ENCODE assay signal across 11 mouse cellular contexts in genomic region chr9:123931761-123932700, GRCm38 (mm10). TPM values are rescaled to one million over a fixed set of nuclear protein-coding genes. Genes with fewer than 3 reads are reported as not detected.
DNase-seq lines count a peak whose midpoint lies in the region; TF ChIP-seq lines count a peak whose summit lies in the region.
"Had no signal": no experiment of that assay in that cellular context is flagged by ENCODE, and none has a peak within 500 bp of the region (broad histone marks: within the 10 kb centered on the region; RNA-seq: fewer than 3 reads in every experiment).

No protein-coding gene starts in this region.

- H3K79me2 ChIP-seq in liver, adult 2 months (ENCODE audit: control insufficient read depth, insufficient read depth, low read length): no peaks in the 10 kb centered on the region

- no peak overlapping the region for H3K4me3 ChIP-seq in lung, adult 2 months (replicated peaks; ENCODE audit: extremely low read depth, low read depth, low read length)
- no peak overlapping the region for H3K4me3 ChIP-seq in liver, adult 2 months (ENCODE audit: insufficient read depth, low read depth, low read length)
- no peak overlapping the region for H3K4me3 ChIP-seq in midbrain, embryonic 10.5 days
- H3K4me3 ChIP-seq: left cerebral cortex, adult 2 months; neural tube, embryonic 13.5 days had no signal

- H3K36me3 ChIP-seq in liver, adult 2 months (ENCODE audit: control insufficient read depth, insufficient read depth, low read length): no peaks in the 10 kb centered on the region
- H3K36me3 ChIP-seq in splenic B cell, adult 2 months (ENCODE audit: control insufficient read depth, insufficient read depth, low read length, poor library complexity, severe bottlenecking): no peaks in the 10 kb centered on the region
- H3K36me3 ChIP-seq in midbrain, embryonic 10.5 days: no peaks in the 10 kb centered on the region
- H3K36me3 ChIP-seq: neural tube, embryonic 13.5 days had no signal

- no peak for TF ChIP-seq CTCF in lung, adult 2 months (IDR thresholded peaks at IDR 0.05; ENCODE audit: insufficient read depth, low read length)
- no peak for TF ChIP-seq CTCF in liver, adult 2 months (IDR thresholded peaks at IDR 0.05; ENCODE audit: low read depth, low read length)

- H3K27me3 ChIP-seq in liver, adult 2 months (ENCODE audit: control insufficient read depth, insufficient read depth, low read length): no peaks in the 10 kb centered on the region
- no peaks in the 10 kb centered on the region for H3K27me3 ChIP-seq in splenic B cell, adult 2 months (ENCODE audit: control insufficient read depth, insufficient read depth, low read length, poor library complexity, severe bottlenecking)
- H3K27me3 ChIP-seq in midbrain, embryonic 10.5 days (ENCODE audit: low read depth, poor library complexity, severe bottlenecking): no peaks in the 10 kb centered on the region
- H3K27me3 ChIP-seq: neural tube, embryonic 13.5 days had no signal

- DNase-seq in lung, postnatal 10 days: peak; percentile 16
- DNase-seq in lung, adult 2 months: no peak
- DNase-seq in T-cell, adult 2 months (ENCODE audit: low spot score): peak; percentile 71
- peak; percentile 57 for DNase-seq in liver, adult 2 months (ENCODE audit: extremely low read depth, low read depth, low spot score)
- peak; percentile 49 for DNase-seq in splenic B cell, adult 2 months (ENCODE audit: low read depth, low spot score)
- DNase-seq in midbrain, embryonic 10.5 days (ENCODE audit: low spot score): no peak
- DNase-seq in embryo, embryonic 10 days (ENCODE audit: low spot score): no peak
- DNase-seq in frontal cortex, postnatal 14 days (ENCODE audit: low spot score in 2 of 2): no peak
- DNase-seq: gastrocnemius, postnatal 25 days had no signal

- H3K9ac ChIP-seq in liver, adult 2 months (ENCODE audit: low read depth, low read length): no peak overlapping the region
- H3K9ac ChIP-seq: neural tube, embryonic 13.5 days had no signal

- WGBS in lung, adult 2 months: 45% methylated on average over 6 of the region's 6 CpGs
- whole genome bisulfite sequencing in liver, adult 2 months: 50% methylated on average over 6 of the region's 6 CpGs
- 79% methylated on average over 6 of the region's 6 CpGs for WGBS in midbrain, embryonic 10.5 days

- no peak for TF ChIP-seq POLR2A in lung, adult 2 months (IDR thresholded peaks at IDR 0.05; ENCODE audit: borderline replicate concordance, extremely low read depth, low read depth, low read length)
- no peak for TF ChIP-seq POLR2A in liver, adult 2 months (IDR thresholded peaks at IDR 0.05; ENCODE audit: extremely low read depth, insufficient read depth, low read length)

- peaks cover 7% of the 10 kb centered on the region for H3K4me1 ChIP-seq in lung, adult 2 months (ENCODE audit: control insufficient read depth, insufficient read depth, low read length)
- peaks cover 4% of the 10 kb centered on the region; the same call in 1 of the 2 replicates for H3K4me1 ChIP-seq in liver, adult 2 months (ENCODE audit: control insufficient read depth, insufficient read depth, low read length)
- H3K4me1 ChIP-seq in midbrain, embryonic 10.5 days: no peaks in the 10 kb centered on the region
- H3K4me1 ChIP-seq: neural tube, embryonic 13.5 days had no signal

- H3K9me3 ChIP-seq in midbrain, embryonic 10.5 days (replicated peaks): no peaks in the 10 kb centered on the region
- H3K9me3 ChIP-seq: neural tube, embryonic 13.5 days had no signal

- H3K27ac ChIP-seq in liver, adult 2 months (replicated peaks; ENCODE audit: insufficient read depth, low read depth, low read length): peak overlapping the region; percentile 63; the same call in 1 of the 2 replicates
- no peak overlapping the region for H3K27ac ChIP-seq in midbrain, embryonic 10.5 days (replicated peaks)
- H3K27ac ChIP-seq: left cerebral cortex, adult 2 months; neural tube, embryonic 13.5 days had no signal

RNA-seq across cellular contexts. Expression of gene Ccr1, which starts 36.5 kb away (rescaled TPM):
- polyA plus RNA-seq in lung, adult 2 months (2012; rRNA removed): 3.1 and 4.9 TPM in 2 replicates
- under 0.01 and 0.20 TPM in 2 replicates for total RNA-seq in liver, adult 2 months (2014; rRNA removed)
- polyA plus RNA-seq in liver, adult 2 months (2012; rRNA removed): 0.04 TPM in 1 of 2 replicates, not detected in the other
- polyA plus RNA-seq in midbrain, embryonic 10.5 days (2016; fragmentation: Nextera tagmentation; extraction: Ambion mirVana): 0.98 and 1.3 TPM in 2 replicates

RNA-seq across cellular contexts. Expression of gene Ccr1l1, which starts 46.2 kb away (rescaled TPM):
- polyA plus RNA-seq in lung, adult 2 months (2012; rRNA removed): not detected in 2 replicates
- total RNA-seq in liver, adult 2 months (2014; rRNA removed): not detected in 2 replicates
- 0.12 TPM in 1 of 2 replicates, not detected in the other for polyA plus RNA-seq in liver, adult 2 months (2012; rRNA removed)
- polyA plus RNA-seq in midbrain, embryonic 10.5 days (2016; fragmentation: Nextera tagmentation; extraction: Ambion mirVana): not detected in 2 replicates
- total RNA-seq: gastrocnemius, postnatal 25 days; left cerebral cortex, adult 2 months had no signal
- polyA plus RNA-seq: neural tube, embryonic 13.5 days had no signal

Comparison
In these comparisons a context has a peak if more than half of its experiments do, and no peak if none do; other contexts are left out.
1. DNase-seq: peak in lung, postnatal 10 days (single experiment), T-cell, adult 2 months (single experiment), liver, adult 2 months (single experiment) and splenic B cell, adult 2 months (single experiment); none in lung, adult 2 months (single experiment), midbrain, embryonic 10.5 days (single experiment), embryo, embryonic 10 days (single experiment) and frontal cortex, postnatal 14 days (0 of 2).